Mouse (Mus musculus): ENCODE measurements around the gene Doc2b. TPM values are rescaled to one million over a fixed set of nuclear protein-coding genes. Genes with fewer than 3 reads are reported as not detected.

Gene Doc2b
- 10 to 100 TPM; 11.7 to 12.1 TPM for total RNA-seq (2021)
- long read RNA-seq, experiment 1, full-length matches to known transcripts = 3 of 3 reads
- long read RNA-seq, experiment 1, partial matches to known transcripts = 0 of 3 reads
- long read RNA-seq, experiment 1, other reads (novel, unspliced or antisense) = 0 of 3 reads
- long read RNA-seq, experiment 2, full-length matches to known transcripts = 3 of 6 reads
- long read RNA-seq, experiment 2, partial matches to known transcripts = 1 of 6 reads
- long read RNA-seq, experiment 2, other reads (novel, unspliced or antisense) = 2 of 6 reads

DNA sequence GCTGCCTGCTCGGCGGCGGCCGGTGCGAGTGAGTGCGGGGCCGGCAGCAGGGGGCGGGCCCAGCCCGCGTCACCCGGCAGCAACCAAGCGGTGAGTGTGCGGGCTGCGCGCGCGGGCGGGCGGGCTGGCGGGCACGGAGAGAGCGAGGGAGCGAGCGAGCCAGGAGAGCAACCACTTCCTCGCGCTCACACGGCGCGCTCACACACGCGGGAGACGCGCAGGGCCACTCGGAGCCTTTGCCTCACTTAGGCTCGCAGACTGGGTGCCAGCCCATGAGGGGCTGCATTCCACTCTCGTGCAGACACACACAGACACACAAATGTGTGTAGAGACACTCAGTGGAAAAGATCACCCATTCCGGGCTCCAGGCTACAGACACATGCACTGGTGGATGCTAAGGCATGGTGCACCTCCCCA is at the start of gene Doc2b:
Gene Doc2b, minus strand, starts transcription at position 21 of the 417 bp plus-strand sequence.
- peak; percentile 57 to 59 for DNase-seq (ENCODE audit: low spot score in 2 of 2)

DNA sequence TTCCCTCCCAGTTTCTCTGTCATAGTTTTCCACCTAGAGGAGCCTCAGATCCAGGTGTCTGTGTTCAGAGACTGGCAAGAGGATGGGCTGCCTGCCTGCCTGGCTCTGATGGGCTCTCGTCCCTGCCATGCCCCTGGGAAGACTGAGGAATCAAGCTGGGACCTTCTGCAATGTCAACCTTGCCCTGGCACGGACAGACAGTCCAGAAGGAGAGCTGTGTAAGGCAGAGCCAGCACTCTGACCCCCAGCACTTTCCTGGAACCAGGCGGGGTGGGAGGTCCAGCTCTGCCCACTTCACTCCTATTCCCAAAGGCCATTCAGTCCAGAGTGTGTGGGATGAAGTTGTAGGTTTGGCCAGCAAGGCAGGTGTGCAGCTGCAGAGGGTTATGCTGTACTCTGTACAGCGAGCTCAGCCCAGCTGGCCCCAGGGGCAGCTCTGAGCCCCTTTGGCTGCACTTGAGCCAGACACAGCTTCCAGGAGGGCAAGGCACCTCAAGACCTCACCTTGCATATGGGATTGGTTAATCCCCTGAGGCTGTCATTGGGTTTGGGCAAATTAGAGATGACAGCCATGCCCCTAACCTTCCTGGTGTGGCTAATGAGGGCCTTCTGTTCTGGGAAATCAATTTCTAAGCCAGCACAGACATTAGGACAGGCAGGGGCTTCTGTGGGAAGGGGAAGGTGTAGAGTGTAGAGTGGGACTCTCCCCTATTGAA is 47.2 kb upstream of the Doc2b start:
- no peak for DNase-seq (ENCODE audit: low spot score in 2 of 2)

DNA sequence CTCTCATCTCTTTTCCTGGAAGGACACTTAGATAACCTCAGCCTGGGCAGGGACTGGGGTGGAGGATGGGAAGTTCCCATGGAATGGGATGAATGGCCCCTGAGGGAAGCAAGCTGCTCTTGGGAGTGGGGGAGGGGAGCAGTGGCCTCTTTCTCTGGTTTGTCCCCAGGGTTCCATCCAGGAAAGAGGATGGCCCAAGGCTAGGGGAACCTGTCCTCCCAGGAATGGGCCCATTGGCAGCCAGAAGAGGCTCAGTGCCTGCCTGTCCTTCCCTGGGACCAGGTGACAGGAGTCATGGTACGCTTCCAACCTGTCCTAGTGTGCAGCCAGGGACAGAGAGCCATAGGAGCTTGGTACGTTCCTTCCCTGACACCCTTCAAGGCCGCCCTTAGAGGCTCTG is 45.7 kb upstream of the Doc2b start:
- DNase-seq (ENCODE audit: low spot score in 2 of 2) = no peak

GRCm38 (mm10) chr11:75839536-75840430 is 43.9 kb upstream of the Doc2b start:
- no peak for DNase-seq (ENCODE audit: low spot score in 2 of 2)

GRCm38 (mm10) chr11:75838861-75839426 is 43.1 kb upstream of the Doc2b start:
- DNase-seq (ENCODE audit: low spot score in 2 of 2) = no peak

GRCm38 (mm10) chr11:75836240-75836610 is 40.4 kb upstream of the Doc2b start:
- DNase-seq (ENCODE audit: low spot score in 2 of 2) = no peak

- no peak for DNase-seq (ENCODE audit: low spot score in 2 of 2)
Observed at GRCm38 (mm10) chr11:75835587-75836239, 39.9 kb upstream of the Doc2b start.

- DNase-seq (ENCODE audit: low spot score in 2 of 2) = no peak
Observed at GRCm38 (mm10) chr11:75833081-75833480, 37.2 kb upstream of the Doc2b start.

DNA sequence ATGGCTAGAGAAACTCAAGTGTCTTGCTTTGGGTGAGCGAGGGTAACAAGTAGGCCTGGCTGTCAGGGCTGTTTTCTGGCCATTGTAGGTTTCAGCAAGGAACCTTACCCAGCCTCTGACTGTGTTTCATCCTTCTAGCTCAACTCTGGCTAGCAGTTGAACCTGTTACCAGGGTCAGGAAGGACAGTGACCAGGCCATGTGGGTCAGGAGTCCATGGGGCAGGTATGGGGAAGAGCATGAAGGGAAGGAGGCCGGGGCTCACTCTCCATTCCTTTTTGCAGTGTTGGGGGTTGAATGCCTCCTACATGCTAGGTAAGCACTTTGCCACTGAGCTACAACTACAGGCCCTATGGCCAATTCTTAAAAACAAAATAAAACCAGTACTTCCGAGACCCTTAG is 34.5 kb upstream of the Doc2b start:
- DNase-seq (ENCODE audit: low spot score in 2 of 2) = no peak

DNA sequence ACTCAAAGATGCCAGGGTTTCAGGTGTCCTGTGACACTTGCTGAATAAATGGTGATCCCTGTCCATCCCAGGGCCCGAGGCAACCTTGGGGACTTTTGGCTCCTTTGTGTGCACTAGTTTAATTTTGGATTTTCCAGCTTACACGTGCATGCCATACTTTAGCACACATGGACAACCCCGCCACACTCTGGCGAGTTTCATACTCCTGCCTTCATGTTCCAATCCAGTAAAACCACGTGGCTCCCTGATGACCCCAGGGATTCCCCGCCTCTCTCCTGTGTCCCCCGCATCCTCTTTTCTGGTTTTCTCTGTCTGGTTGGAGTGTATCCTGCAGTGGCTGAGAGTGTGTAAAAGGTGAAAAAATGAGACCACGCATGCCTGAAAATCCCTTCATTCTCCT is 31.6 kb upstream of the Doc2b start:
- no peak for DNase-seq (ENCODE audit: low spot score in 2 of 2)

GRCm38 (mm10) chr11:75823506-75823905 is 27.7 kb upstream of the Doc2b start:
- peak in 1 of 2 experiments; percentile 24 for DNase-seq (ENCODE audit: low spot score in 2 of 2)

- peak in 1 of 2 experiments; percentile 31 for DNase-seq (ENCODE audit: low spot score in 2 of 2)
Observed at GRCm38 (mm10) chr11:75813085-75813484, 17.2 kb upstream of the Doc2b start.

- DNase-seq (ENCODE audit: low spot score in 2 of 2) = peak; percentile 81 to 92
Observed at GRCm38 (mm10) chr11:75811900-75812299, 16.1 kb upstream of the Doc2b start.

DNA sequence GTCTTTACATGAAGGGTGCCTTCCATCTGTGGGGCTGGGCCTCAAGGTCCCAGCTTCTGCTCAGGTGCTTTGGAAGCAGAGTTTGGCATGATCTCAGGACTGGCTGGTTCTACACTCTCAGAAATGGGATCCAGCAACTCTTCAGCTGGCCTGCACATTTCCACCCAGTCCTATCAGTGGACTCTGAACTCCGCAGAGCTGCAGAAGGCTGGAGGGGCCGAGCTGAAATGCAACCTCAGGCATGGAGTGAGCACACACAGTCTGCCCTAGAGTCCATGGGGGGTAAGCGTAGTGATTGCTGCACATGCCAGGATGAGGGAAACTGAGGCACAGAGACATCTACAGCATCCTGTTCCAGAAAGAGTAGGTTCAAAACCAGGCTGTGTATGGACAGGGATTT is 14.7 kb upstream of the Doc2b start:
- no peak for DNase-seq (ENCODE audit: low spot score in 2 of 2)

DNA sequence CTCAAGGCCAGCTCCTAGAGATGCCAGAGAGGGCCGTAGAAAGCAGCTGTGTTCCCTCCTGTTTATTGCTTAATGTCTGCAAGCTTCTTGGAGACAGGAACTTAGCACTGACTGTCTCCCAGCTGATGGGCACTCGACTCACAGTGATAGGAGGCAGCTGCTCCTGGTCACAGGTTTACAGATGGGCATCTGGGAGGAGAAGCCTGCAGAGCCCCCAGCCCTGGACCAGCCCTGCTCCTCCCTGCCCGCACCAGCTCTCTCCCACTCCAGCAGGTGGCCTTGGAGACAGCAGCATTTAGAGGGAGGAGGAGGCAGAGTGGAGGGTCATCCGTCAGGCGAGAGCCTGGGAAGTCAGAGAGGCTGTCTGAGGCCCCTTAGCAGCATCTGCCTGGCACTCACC is 11.6 kb upstream of the Doc2b start:
- peak in 1 of 2 experiments; percentile 25 for DNase-seq (ENCODE audit: low spot score in 2 of 2)

GRCm38 (mm10) chr11:75801771-75802550 is 6.1 kb upstream of the Doc2b start:
- DNase-seq (ENCODE audit: low spot score in 2 of 2) = no peak

GRCm38 (mm10) chr11:75801369-75801768 is 5.5 kb upstream of the Doc2b start:
- DNase-seq (ENCODE audit: low spot score in 2 of 2) = no peak

DNA sequence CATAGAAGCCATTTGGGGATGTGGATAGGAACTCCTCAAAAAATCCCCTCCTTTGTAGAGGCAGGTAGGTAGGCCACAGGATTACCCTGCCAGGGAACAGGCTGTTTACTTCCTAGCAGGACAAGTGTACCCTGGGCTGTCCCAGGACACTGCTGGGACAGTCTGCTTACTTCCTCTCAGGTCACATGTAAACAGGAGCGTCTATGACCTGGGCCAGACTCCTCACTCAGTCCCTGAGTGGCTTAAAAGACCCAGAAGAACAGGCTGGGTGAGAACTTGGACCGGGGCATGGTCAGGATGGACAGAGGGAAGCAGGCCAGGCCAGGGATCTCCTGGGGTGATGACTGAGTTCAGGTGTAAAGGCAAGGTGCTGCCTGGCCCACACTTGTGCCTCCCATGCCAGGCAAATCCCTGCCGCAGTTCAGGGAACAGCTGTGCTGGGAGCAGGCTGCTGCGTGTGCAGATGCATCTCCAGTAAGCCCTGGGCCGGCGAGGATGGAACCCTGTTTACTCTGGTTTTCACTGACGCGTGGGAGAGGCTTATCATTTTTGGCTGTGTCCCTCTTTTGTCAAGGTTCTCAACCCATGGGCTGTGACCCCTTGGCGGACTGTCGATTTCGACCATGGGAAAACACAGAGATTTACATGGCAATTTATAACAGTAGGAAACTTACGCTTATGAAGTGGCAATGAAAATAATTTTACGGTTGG is 842 bp upstream of the Doc2b start:
- no peak for DNase-seq (ENCODE audit: low spot score in 2 of 2)

DNA sequence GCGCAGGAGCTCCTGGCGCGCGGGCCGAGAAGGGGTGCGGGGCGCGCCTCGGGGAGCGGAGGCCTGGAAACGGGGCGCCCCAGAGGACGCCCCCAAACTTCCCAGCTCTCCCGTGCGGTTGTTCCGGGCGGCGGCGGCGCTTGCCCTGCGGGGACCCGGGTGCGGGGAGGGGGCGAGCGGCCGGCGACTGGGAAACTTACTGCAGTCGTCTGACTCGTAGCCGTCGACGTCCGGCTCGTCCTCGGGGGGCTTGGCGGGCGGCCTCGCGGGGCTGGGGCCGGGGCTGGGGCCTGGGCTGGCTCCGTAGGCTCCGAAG is 570 bp downstream of the Doc2b start:
- peak; percentile 50 to 54 for DNase-seq (ENCODE audit: low spot score in 2 of 2)

Measured in adrenal gland, adult 18-20 months (tissue).